Mouse (Mus musculus): Measurements from ENCODE around the gene Mindy4. TPM values are rescaled to one million over a fixed set of nuclear protein-coding genes. Genes with fewer than 3 reads are reported as not detected.

Gene Mindy4
- polyA plus RNA-seq, 1 experiment from 2014 or later: 11.7 TPM

DNA sequence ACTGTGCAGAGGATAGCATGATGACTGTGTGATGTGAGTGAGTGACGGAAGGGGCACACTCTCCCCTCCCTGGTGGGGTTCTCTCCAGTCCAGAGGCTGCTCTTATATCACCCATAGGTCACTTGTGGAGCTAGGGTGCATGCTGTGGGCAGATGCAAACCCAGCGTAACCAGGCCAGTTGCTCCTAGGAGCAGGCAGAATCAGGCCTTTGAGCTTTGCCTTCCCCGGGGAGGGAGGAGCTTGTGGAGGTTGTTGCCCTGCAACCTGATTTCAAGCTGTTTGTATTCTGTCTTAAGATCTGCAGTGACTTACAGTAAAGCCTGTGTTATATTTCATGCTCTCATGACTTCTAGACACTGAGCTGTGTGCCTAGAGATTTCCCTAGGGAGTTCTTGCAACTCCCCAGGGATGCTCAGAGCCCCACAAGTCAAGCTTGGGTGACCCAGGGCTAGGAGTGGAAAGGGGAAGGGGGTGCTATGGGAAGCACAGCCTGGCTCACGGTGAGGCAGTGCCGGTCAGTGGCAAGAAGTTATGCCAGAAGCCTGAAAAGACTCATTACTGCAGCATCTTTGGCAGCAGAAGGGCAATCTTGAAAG lies 84.9 kb downstream of the Mindy4 start:
- H3K9ac ChIP-seq: no peak overlapping the region
- no peak for ATAC-seq (ENCODE audit: low FRiP score, low read depth)
- no peaks in the 10 kb centered on the region for H3K27me3 ChIP-seq (replicated peaks)
- H3K4me1 ChIP-seq: no peaks in the 10 kb centered on the region
- H3K4me3 ChIP-seq: no peak overlapping the region
- no peaks in the 10 kb centered on the region for H3K36me3 ChIP-seq
- no peaks in the 10 kb centered on the region for H3K9me3 ChIP-seq
- 95% methylated on average over 5 of the region's 5 CpGs for WGBS
- H3K27ac ChIP-seq: no peak overlapping the region
- no peak overlapping the region for H3K4me2 ChIP-seq (replicated peaks)

DNA sequence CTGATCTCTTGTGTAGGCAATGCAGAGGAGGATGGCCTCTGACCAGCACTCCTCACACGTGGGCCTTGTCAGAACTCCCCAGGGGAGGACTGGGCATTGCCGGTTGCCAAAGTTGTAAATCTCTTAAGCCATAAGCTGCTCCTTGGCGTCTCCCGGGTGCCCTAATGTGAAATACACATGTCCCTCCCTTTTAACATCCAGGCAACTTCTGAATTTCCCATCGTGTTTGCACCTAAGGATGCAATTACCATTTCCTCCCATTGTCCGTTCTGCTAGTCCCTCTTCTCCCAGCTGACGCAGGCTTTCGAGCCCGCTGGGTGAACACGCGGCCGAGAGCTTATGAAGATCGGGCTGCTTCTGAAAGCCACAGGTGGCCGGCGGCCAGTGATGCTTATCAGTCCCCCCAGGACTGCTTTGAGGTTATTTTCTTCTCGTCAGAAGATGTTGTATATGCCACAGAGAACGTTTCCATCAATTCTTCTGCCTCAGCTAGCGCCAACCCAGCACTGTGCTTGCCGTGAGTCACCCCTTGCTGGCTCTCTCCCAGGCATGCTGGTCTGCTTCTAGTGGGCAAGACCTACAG lies 91.5 kb downstream of the Mindy4 start:
- no peak overlapping the region for H3K4me3 ChIP-seq
- WGBS: 41% methylated on average over 19 of the region's 19 CpGs
- no peaks in the 10 kb centered on the region for H3K9me3 ChIP-seq
- H3K27ac ChIP-seq: no peak overlapping the region
- H3K27me3 ChIP-seq (replicated peaks): no peaks in the 10 kb centered on the region
- H3K4me2 ChIP-seq (replicated peaks): no peak overlapping the region
- H3K9ac ChIP-seq: no peak overlapping the region
- 0 out of 2 replicates have a peak, but pooled peaks cover 4% of the 10 kb centered on the region for H3K4me1 ChIP-seq
- H3K36me3 ChIP-seq: peaks cover 4% of the 10 kb centered on the region; the same call in 1 of the 2 replicates
- no peak for ATAC-seq (ENCODE audit: low FRiP score, low read depth)

GRCm38 (mm10) chr6:55295325-55295724 lies 92.1 kb downstream of the Mindy4 start:
- Histone ChIP-seq H3K4me1 (0 out of 2 replicates have a peak, but pooled peaks cover 4% of the 10 kb centered on the region), H3K9ac (no peak overlapping the region), H3K9me3 (no peaks in the 10 kb centered on the region), H3K4me3 (no peak overlapping the region), H3K4me2 (replicated peaks) (no peak overlapping the region), H3K27me3 (replicated peaks) (no peaks in the 10 kb centered on the region), H3K36me3 (peaks cover 4% of the 10 kb centered on the region; the same call in 1 of the 2 replicates), H3K27ac (no peak overlapping the region)
- WGBS: 96% methylated on average over 1 of the region's 1 CpGs
- no peak for ATAC-seq (ENCODE audit: low FRiP score, low read depth)

DNA sequence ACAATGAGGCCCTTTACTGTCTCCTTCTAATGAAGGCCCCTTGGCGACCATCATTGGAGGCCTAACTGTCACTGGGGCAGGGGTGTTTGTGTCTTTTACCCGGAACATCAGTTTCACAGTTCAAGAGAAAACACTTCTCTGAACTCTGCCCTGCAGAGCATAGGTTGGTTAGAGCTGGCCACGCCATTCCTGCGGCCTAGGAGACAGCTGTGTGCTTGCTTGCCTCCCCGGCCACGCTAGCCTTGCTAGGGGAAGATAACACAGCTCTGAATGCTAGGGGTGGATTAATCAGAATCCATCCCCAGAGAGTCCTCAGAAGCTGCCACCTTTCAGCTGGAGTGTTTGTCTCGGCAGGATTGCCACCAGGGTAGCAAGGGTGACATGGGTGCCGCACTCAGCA lies 96.3 kb downstream of the Mindy4 start:
- no peaks in the 10 kb centered on the region for H3K9me3 ChIP-seq
- WGBS: 81% methylated on average over 8 of the region's 8 CpGs
- no peak overlapping the region for H3K4me3 ChIP-seq
- no peak overlapping the region for H3K27ac ChIP-seq
- H3K36me3 ChIP-seq: peaks cover 4% of the 10 kb centered on the region; the same call in 1 of the 2 replicates
- no peak for ATAC-seq (ENCODE audit: low FRiP score, low read depth)
- no peaks in the 10 kb centered on the region for H3K27me3 ChIP-seq (replicated peaks)
- H3K9ac ChIP-seq: no peak overlapping the region
- no peak overlapping the region for H3K4me2 ChIP-seq (replicated peaks)
- H3K4me1 ChIP-seq: 0 out of 2 replicates have a peak, but pooled peaks cover 4% of the 10 kb centered on the region

DNA sequence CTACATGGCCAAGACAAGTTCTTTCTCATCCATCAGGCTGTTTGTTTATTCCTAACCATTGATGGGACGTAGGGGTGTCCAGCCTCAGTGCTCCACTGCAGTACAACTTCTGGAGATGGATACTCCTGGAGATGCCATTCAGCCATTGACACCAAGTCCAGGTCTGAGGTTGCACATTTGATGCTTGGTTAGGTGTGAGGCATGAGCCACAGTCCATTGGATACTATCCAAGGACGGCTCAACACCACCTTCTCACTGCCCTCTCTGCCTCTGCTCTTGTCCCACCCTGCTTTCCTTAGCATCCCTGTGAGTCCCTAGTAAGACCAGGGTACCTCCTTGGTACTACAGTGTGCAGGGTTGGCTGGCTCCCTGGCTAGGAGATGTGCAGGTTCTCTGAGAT lies 96.7 kb downstream of the Mindy4 start:
- Histone ChIP-seq H3K9ac (no peak overlapping the region), H3K4me3 (no peak overlapping the region), H3K9me3 (no peaks in the 10 kb centered on the region), H3K27ac (no peak overlapping the region), H3K4me2 (replicated peaks) (no peak overlapping the region), H3K4me1 (0 out of 2 replicates have a peak, but pooled peaks cover under 1% of the 10 kb centered on the region), H3K36me3 (peaks cover 4% of the 10 kb centered on the region; the same call in 1 of the 2 replicates), H3K27me3 (replicated peaks) (no peaks in the 10 kb centered on the region)
- no peak for ATAC-seq (ENCODE audit: low FRiP score, low read depth)
- 84% methylated on average over 2 of the region's 2 CpGs for WGBS

DNA sequence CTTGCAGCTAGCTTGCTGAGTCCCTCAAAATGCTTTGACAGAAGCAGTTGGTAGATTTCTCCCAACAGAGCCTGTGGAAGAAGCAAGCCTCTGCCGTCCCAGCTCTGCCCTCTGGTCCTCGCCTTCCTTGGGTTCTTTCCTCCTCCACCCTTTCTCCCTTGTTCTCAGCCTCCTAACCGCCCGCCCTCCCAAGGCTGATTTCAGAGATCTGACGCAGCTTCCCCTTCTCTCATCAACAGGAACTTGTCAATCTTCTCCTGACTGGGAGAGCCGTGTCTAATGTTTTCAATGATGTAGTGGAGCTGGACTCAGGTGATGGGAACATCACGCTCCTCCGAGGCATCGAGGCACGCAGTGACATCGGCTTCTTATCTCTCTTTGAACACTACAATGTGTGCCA lies 97.5 kb downstream of the Mindy4 start:
- Histone ChIP-seq H3K36me3 (peaks cover 4% of the 10 kb centered on the region; the same call in 1 of the 2 replicates), H3K4me3 (no peak overlapping the region), H3K9me3 (no peaks in the 10 kb centered on the region), H3K27ac (no peak overlapping the region), H3K4me1 (no peaks in the 10 kb centered on the region), H3K27me3 (replicated peaks) (no peaks in the 10 kb centered on the region), H3K9ac (no peak overlapping the region), H3K4me2 (replicated peaks) (no peak overlapping the region)
- no peak for ATAC-seq (ENCODE audit: low FRiP score, low read depth)
- WGBS: 88% methylated on average over 11 of the region's 11 CpGs

DNA sequence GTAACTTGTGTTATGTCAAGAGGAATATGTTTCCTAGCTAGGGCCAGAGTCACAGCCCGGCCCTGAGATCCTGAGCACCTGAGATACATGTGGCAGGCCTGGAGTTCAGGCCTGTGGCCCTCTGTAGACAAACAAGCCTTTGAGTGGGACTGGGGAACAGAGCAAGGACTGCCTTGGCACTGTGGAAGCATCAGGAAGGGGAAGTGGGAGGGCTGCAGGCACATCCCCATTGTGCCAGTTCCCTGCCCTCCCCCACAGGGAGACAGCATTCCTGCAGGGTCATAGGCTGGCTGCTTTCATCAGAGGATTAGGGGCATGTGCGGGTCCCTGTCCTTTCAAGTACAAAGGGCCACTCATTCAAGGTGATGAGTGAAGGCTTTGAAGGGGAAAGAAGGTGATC lies 107.0 kb downstream of the Mindy4 start:
- ATAC-seq (ENCODE audit: low FRiP score, low read depth): no peak
- 53% methylated on average over 2 of the region's 2 CpGs for WGBS
- no peak overlapping the region for H3K4me2 ChIP-seq (replicated peaks)
- H3K27me3 ChIP-seq (replicated peaks): no peaks in the 10 kb centered on the region
- H3K4me3 ChIP-seq: no peak overlapping the region
- H3K9me3 ChIP-seq: no peaks in the 10 kb centered on the region
- H3K36me3 ChIP-seq: no peaks in the 10 kb centered on the region; the same call in 1 of the 2 replicates
- H3K4me1 ChIP-seq: no peaks in the 10 kb centered on the region; the same call in 1 of the 2 replicates
- H3K9ac ChIP-seq: no peak overlapping the region
- no peak overlapping the region for H3K27ac ChIP-seq

- no peak overlapping the region for H3K4me3 ChIP-seq
- ATAC-seq (ENCODE audit: low FRiP score, low read depth): no peak
- H3K27ac ChIP-seq: no peak overlapping the region
Measured at GRCm38 (mm10) chr6:55311962-55312361, 108.8 kb downstream of the Mindy4 start.

DNA sequence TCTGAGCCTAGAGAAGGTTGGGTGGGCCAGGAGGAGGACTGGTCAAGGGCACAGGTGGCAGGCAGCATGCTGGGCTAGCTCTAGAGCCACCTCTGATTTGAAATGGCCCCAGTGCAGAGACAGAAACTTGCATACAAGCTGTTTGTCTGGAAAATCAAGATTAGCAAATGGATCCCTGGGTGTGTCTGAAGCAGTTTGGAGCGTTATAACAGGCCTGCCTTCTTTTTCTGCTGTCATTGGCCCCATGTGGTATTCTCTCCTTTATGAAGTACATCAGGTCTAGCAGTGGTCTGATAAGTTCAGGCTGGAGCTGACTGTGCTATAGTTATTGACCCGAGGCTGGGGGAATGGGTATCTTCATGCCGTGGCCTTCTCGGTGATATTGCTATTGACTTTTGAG lies 110.7 kb downstream of the Mindy4 start:
- no peak overlapping the region for H3K27ac ChIP-seq
- no peaks in the 10 kb centered on the region for H3K9me3 ChIP-seq
- no peak overlapping the region for H3K4me2 ChIP-seq (replicated peaks)
- H3K27me3 ChIP-seq (replicated peaks): no peaks in the 10 kb centered on the region
- no peak for ATAC-seq (ENCODE audit: low FRiP score, low read depth)
- no peaks in the 10 kb centered on the region for H3K4me1 ChIP-seq
- H3K36me3 ChIP-seq: no peaks in the 10 kb centered on the region; the same call in 1 of the 2 replicates
- 92% methylated on average over 4 of the region's 4 CpGs for WGBS
- no peak overlapping the region for H3K9ac ChIP-seq
- no peak overlapping the region for H3K4me3 ChIP-seq

More at GRCm38 (mm10) chr6:55311962-55312361, 108.8 kb downstream of the Mindy4 start:
- no peak overlapping the region for H3K9ac ChIP-seq
- no peaks in the 10 kb centered on the region; the same call in 1 of the 2 replicates for H3K36me3 ChIP-seq
- H3K4me1 ChIP-seq: no peaks in the 10 kb centered on the region
- H3K27me3 ChIP-seq (replicated peaks): no peaks in the 10 kb centered on the region
- no peaks in the 10 kb centered on the region for H3K9me3 ChIP-seq
- 59% methylated on average over 5 of the region's 5 CpGs for WGBS
- no peak overlapping the region for H3K4me2 ChIP-seq (replicated peaks)

- WGBS: 88% methylated on average over 8 of the region's 8 CpGs
- H3K4me1 ChIP-seq: no peaks in the 10 kb centered on the region
Measured at GRCm38 (mm10) chr6:55314628-55315027, 111.4 kb downstream of the Mindy4 start.

DNA sequence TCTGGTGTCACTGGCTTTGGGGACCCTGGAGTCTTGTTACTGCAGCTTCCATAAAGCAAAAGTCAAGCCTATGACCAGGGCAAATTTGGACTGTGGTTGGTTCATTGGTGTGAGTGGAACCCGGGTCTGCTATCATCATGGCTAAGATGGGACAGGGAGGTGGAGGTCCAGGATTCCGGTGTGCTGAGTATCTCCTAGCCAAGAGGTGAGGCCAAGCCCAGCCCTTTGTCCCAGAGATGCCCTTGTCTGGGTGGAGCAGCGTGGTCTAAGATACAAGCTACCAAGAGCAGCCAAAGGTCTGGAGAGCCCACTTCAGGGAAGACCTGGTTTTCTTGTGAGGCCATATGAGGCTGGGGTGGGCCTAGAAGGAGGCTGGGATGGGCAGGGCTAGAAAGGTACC lies 115.4 kb downstream of the Mindy4 start:
- Histone ChIP-seq H3K4me3 (no peak overlapping the region), H3K9ac (no peak overlapping the region), H3K4me2 (replicated peaks) (no peak overlapping the region), H3K9me3 (no peaks in the 10 kb centered on the region), H3K36me3 (no peaks in the 10 kb centered on the region), H3K4me1 (no peaks in the 10 kb centered on the region), H3K27me3 (replicated peaks) (no peaks in the 10 kb centered on the region), H3K27ac (no peak overlapping the region)
- WGBS: 86% methylated on average over 3 of the region's 3 CpGs
- ATAC-seq (ENCODE audit: low FRiP score, low read depth): no peak

More at GRCm38 (mm10) chr6:55314628-55315027, 111.4 kb downstream of the Mindy4 start:
- H3K36me3 ChIP-seq: no peaks in the 10 kb centered on the region; the same call in 1 of the 2 replicates
- no peak overlapping the region for H3K9ac ChIP-seq
- H3K4me2 ChIP-seq (replicated peaks): no peak overlapping the region
- H3K27me3 ChIP-seq (replicated peaks): no peaks in the 10 kb centered on the region
- H3K27ac ChIP-seq: no peak overlapping the region
- ATAC-seq (ENCODE audit: low FRiP score, low read depth): no peak
- no peak overlapping the region for H3K4me3 ChIP-seq
- no peaks in the 10 kb centered on the region for H3K9me3 ChIP-seq

DNA sequence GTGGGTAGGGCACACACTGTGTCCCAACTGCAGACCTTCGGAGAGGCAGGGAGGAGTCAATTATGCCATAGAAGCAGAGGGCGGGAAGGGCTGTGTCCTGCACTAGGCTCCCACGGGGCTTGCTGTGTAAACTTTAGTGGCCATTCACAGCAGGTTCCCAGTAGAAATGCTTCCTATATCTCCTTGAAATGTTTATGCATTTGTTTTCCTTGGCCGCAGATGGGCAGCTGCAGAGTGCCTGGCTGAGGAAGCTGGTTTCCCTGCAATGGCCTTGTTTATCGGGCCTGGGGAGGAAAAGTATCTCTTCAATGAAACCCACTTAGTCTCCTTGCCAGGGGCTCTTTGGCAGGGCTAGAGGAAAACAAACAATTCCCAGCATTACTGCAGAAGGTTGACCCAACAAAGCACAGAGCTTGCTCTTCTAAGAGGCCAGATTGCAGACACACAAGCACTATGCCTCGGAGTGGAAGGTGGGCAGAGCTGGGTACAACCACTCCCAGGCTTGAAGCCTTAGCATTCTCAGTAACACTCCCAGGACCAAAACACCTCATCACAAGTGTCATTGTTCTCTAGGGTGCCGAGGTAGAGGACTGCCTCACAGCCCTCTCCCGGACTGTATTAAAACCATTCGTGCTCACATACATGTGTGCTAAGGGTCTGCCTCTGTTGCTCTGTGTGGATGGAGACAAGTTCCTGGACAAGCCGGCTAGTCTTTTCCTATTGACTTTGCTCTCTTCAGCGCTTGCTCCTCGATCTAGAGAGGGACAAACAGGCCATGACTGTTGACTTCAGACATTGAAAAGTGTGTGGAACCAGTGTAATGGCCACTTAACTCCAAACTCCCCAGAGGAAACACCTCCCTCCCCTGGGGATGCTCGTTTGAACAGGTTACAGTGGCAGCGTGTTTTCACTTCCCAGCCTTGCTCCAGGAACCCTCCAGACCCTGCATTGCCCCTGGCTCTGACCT lies 116.7 kb downstream of the Mindy4 start:
- Histone ChIP-seq H3K9me3 (no peaks in the 10 kb centered on the region), H3K27me3 (replicated peaks) (no peaks in the 10 kb centered on the region), H3K27ac (no peak overlapping the region), H3K9ac (no peak overlapping the region), H3K36me3 (no peaks in the 10 kb centered on the region), H3K4me3 (no peak overlapping the region), H3K4me2 (replicated peaks) (no peak overlapping the region), H3K4me1 (no peaks in the 10 kb centered on the region)
- 69% methylated on average over 14 of the region's 14 CpGs for WGBS
- ATAC-seq (ENCODE audit: low FRiP score, low read depth): no peak
